Mouse (Mus musculus) lung, adult 2 months (tissue): ENCODE data around the gene Mcf2l. TPM values are rescaled to one million over a fixed set of nuclear protein-coding genes. Genes with fewer than 3 reads are reported as not detected.

ENCODE experiments used
- DNase-seq: peaks from one replicate; pipeline ENCODE4 v3.0.0; 2022
- H3K4me1 ChIP-seq: fragments of 200-500 bp; 2 replicates; pipeline ENCODE4 v1.6.1; 2011; ENCODE audit warnings: low read length; ENCODE audit not compliant: control insufficient read depth, insufficient read depth
- H3K4me3 ChIP-seq: fragments of 200-500 bp; replicated peaks from 2 replicates; pipeline ENCODE3; 2011; ENCODE audit warnings: low read depth, mild to moderate bottlenecking, control low read depth, low read length; ENCODE audit errors: extremely low read depth
- CTCF ChIP-seq: fragments of 200-500 bp; IDR thresholded peaks from 2 replicates; pipeline ENCODE4 v1.5.1; 2011; ENCODE audit warnings: mild to moderate bottlenecking, low read length, control low read depth; ENCODE audit not compliant: insufficient read depth
- POLR2A ChIP-seq: fragments of 200-500 bp; IDR thresholded peaks from 2 replicates; pipeline ENCODE4 v1.6.1; 2011; ENCODE audit warnings: low read depth, mild to moderate bottlenecking, control low read depth, low read length, borderline replicate concordance; ENCODE audit errors: extremely low read depth
- WGBS: fragments of 180-500 bp; shearing (Covaris S2); methylation state at CpG from one replicate; pipeline ENCODE4 v1.1.7; 2018; 5-methylcytosine and 5-hydroxymethylcytosine counted together
- polyA plus RNA-seq: library from polyadenylated mRNA; depleted of rRNA; stranded (reverse); fragments of >200 nt; gene quantifications from 2 replicates; pipeline ENCODE4 v1.2.3, GENCODE M21; 2012; rRNA removed

The Mcf2l gene
- polyA plus RNA-seq = 42.8 and 65.2 TPM in 2 replicates

- WGBS = 2% methylated on average over 30 of the region's 30 CpGs
- H3K4me1 ChIP-seq = no peaks in the 10 kb centered on the region
- H3K4me3 ChIP-seq = peak within 1 kb of the TSS; percentile 66
- no peak for TF ChIP-seq CTCF
- no peak for TF ChIP-seq POLR2A
- DNase-seq = peak; percentile 50
These were observed at the start of gene Mcf2l for GRCm38 (mm10) chr8:12873357-12874046. Gene Mcf2l (plus strand): TSS chr8:12873806.

DNA sequence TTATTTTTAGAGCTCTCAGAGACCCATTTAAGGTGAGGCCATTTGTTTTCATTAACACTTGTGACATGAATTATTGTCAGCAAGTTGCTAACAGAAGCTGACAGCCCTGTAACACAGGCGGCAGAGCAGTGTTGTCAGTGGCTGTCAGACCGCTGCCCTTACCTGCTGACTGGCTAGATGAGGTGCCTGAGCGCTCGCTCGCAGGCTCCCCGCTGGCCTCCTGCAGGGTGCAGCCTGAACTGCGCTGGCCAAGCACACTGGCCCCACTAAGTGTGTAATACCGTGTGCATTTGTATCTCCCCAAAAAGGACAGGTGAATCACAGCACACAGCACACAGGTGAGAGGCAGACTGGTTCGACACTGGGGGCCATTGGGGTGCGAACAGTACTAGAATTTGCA lies 49.0 kb upstream of the Mcf2l start:
- Histone ChIP-seq H3K4me1 (peaks cover 3% of the 10 kb centered on the region; the same call in 1 of the 2 replicates), H3K4me3 (no peak overlapping the region)
- DNase-seq = peak; percentile 25
- TF ChIP-seq POLR2A (no peak), CTCF (no peak)
- 62% methylated on average over 10 of the region's 10 CpGs for WGBS

DNA sequence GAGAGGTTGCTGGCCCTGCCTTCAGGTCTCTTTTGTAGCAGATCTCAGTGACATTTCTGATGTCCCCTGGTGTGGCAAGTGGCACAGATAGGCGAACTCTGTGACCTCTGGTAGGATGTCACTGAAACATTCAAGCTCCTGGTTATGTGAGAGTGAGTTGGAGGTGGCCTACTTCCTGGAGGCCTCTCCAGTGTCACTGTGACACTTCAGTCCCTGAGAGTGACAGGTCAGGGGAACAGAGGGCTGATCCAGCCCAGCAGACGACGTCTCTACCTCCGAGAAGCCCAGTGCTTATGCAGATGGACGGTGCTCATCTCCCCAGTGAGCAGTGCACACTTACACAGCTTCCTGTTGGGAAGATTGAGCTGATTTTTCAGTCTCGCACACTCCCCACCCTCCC lies 48.4 kb upstream of the Mcf2l start:
- Histone ChIP-seq H3K4me1 (peaks cover 3% of the 10 kb centered on the region; the same call in 1 of the 2 replicates), H3K4me3 (no peak overlapping the region)
- 61% methylated on average over 6 of the region's 6 CpGs for WGBS
- peak; percentile 33 for DNase-seq
- no peak for TF ChIP-seq POLR2A
- no peak for TF ChIP-seq CTCF

DNA sequence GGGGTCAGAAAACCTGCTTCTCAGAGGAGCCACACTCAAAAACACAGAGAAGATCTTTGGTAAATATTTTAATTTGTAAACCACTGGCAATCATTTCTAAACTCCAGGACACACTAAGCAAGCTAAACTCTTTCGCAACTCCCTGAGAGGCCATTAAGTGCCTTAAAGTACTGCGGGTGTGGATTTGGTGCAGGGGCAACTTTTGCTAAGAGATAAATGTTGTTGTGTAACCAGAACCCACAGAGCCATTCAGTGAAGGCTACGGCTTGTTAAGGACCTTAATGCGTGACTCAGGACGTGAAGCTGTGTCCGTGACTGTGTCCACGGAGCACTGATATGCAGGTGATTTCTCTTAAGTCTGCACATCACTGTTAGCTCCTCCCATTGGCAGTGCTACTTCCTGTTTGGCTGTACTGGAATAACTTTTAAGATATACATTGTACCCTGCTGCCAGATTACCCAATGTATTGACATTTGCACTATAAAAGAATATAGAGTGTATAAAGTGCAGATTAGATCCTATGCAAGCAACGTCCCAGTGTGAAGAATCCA lies 47.8 kb upstream of the Mcf2l start:
- DNase-seq = peak; percentile 66
- Histone ChIP-seq H3K4me1 (peaks cover 3% of the 10 kb centered on the region; the same call in 1 of the 2 replicates), H3K4me3 (no peak overlapping the region)
- WGBS = 54% methylated on average over 8 of the region's 8 CpGs
- TF ChIP-seq CTCF (no peak), POLR2A (no peak)

DNA sequence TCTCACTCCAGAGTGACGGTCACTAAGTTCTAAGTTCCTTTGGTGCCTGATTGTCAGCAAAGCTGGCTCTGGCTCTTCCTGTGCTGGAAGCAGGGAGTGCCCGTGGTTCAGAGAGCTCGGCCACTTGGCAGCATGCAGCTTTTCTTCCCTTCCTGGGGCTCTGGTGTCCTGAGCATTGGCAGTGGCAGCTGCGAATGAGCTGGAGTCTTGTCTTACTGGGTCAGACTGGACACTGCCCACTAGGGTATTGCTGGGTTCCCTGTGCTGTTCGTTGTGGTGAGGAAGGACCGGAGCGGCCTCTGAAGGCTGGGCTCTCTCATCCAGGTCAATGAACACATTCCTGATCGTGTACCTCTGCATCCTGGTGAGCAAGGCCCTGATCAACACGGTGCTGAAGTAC lies 46.5 kb upstream of the Mcf2l start:
- Histone ChIP-seq H3K4me1 (peaks cover 3% of the 10 kb centered on the region; the same call in 1 of the 2 replicates), H3K4me3 (no peak overlapping the region)
- 82% methylated on average over 9 of the region's 9 CpGs for WGBS
- no peak for TF ChIP-seq POLR2A
- TF ChIP-seq CTCF = no peak
- no peak for DNase-seq

GRCm38 (mm10) chr8:12828298-12828697 lies 45.3 kb upstream of the Mcf2l start:
- no peak for TF ChIP-seq CTCF
- no peak for TF ChIP-seq POLR2A
- 61% methylated on average over 6 of the region's 6 CpGs for WGBS
- no peak for DNase-seq
- Histone ChIP-seq H3K4me1 (peaks cover 3% of the 10 kb centered on the region; the same call in 1 of the 2 replicates), H3K4me3 (no peak overlapping the region)

GRCm38 (mm10) chr8:12829381-12829780 lies 44.2 kb upstream of the Mcf2l start:
- H3K4me3 ChIP-seq = no peak overlapping the region
- no peak for DNase-seq
- TF ChIP-seq POLR2A (no peak), CTCF (no peak)
- H3K4me1 ChIP-seq = peaks cover 3% of the 10 kb centered on the region; the same call in 1 of the 2 replicates
- WGBS = 65% methylated on average over 1 of the region's 1 CpGs

DNA sequence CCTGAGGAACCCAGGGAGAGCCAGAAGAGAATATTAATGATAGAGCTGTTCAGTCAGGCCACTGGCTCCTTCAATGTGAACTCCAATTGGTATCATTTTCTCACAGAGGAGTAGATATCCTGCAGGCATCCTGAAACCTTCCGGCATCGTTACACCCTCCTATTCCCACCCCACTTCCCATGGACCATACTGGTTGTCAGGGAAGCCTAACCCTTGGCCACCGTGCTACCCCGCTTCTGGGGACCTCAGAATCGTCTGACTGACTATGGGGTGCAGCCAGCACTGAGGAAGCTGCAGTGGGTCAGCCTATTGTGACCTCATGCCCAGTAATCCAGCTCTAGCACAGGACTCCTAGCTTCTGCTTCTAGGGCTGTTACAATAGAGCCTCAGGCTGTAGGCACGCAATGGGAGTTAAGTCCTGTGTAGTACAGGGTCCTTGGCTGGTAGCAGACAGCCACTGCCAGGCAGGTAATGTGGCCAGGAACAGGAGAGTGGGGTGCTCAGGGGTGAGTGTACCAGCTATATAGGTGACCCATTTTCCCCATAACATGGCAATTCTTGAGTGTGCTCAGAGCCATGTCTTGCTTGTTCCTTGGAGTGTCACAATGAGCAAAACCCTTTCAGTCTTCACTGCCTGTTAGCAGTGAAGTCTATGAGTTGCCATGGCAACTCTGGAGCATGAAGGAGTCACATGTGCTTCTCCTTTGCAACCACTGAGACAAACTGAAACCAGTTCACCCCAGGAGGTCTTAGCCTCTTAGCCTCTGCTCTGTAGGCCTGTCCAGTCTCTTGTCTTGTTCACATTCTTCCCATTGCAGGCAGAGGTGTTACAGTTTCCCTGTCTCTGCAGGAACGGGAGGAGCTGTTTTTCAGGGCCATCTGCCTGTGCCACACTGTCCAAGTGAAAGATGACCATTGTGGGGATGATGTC lies 41.7 kb upstream of the Mcf2l start:
- 88% methylated on average over 7 of the region's 7 CpGs for WGBS
- TF ChIP-seq CTCF (no peak), POLR2A (no peak)
- no peak overlapping the region for H3K4me3 ChIP-seq
- no peak for DNase-seq
- no peaks in the 10 kb centered on the region for H3K4me1 ChIP-seq

- no peak for DNase-seq
- no peak for TF ChIP-seq CTCF
- TF ChIP-seq POLR2A = no peak
- Histone ChIP-seq H3K4me3 (no peak overlapping the region), H3K4me1 (no peaks in the 10 kb centered on the region)
- 64% methylated on average over 5 of the region's 5 CpGs for WGBS
These were observed 40.0 kb upstream of the Mcf2l start for GRCm38 (mm10) chr8:12833616-12834015.
